Mouse (Mus musculus): ENCODE results near the gene Nog.

Gene Nog

GRCm38 (mm10) chr11:89267520-89267919 is 34.6 kb downstream of the Nog start:
- no peak for DNase-seq (ENCODE audit: low spot score in 2 of 2)

GRCm38 (mm10) chr11:89265080-89265479 is 37.1 kb downstream of the Nog start:
- no peak for DNase-seq (ENCODE audit: low spot score in 2 of 2)

- DNase-seq (ENCODE audit: low spot score in 2 of 2): no peak
These were observed 42.7 kb downstream of the Nog start for GRCm38 (mm10) chr11:89259338-89259915.

- DNase-seq (ENCODE audit: low spot score in 2 of 2): no peak
These were observed 44.2 kb downstream of the Nog start for GRCm38 (mm10) chr11:89257893-89258292.

GRCm38 (mm10) chr11:89253973-89254372 is 48.2 kb downstream of the Nog start:
- DNase-seq (ENCODE audit: low spot score in 2 of 2): no peak

Data from urinary bladder, postnatal 36 days (tissue).